Mouse (Mus musculus): Measurements from ENCODE around the gene Bsx.

DNA sequence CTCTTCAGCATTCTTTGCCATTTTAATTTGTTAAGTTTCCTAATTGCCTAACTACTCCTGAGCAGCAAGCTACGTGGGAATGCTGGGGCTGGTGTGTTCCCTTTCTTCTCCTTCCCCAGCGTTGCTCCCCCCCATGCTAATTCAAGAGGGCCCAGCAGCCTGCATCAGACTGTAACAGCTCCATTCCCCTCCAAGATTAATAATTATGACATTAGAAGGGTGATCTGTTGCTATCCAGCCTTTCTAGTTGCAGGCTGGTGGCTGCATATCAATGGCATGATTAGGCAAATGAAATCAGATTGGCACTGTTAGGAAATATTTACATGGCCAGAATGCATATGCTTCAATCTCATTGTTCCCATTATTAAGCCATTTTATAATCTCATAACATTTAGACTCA lies 22.4 kb upstream of the Bsx start:
- no peak for TF ChIP-seq CTCF (IDR thresholded peaks at IDR 0.05; ENCODE audit: borderline replicate concordance, insufficient read depth, low read depth, low read length)
- TF ChIP-seq POLR2A (IDR thresholded peaks at IDR 0.05; ENCODE audit: borderline replicate concordance, insufficient read depth, low read length), result no peak
